Mouse (Mus musculus) small intestine, adult 2 months (tissue): ENCODE results near the gene Nr2f2.

Experiments
- CTCF ChIP-seq: fragments of 200-500 bp; IDR thresholded peaks from 2 replicates; pipeline ENCODE4 v1.5.1; 2012; ENCODE audit warnings: low read depth, mild to moderate bottlenecking, control low read depth, inconsistent platforms, low read length, moderate library complexity, mixed read lengths; ENCODE audit not compliant: insufficient replicate concordance, insufficient read length; ENCODE audit errors: extremely low read depth
- POLR2A ChIP-seq: fragments of 200-500 bp; IDR thresholded peaks from 2 replicates; pipeline ENCODE4 v1.6.1; 2012; ENCODE audit warnings: low read depth, mild to moderate bottlenecking, control low read depth, inconsistent platforms, low read length, moderate library complexity

DNA sequence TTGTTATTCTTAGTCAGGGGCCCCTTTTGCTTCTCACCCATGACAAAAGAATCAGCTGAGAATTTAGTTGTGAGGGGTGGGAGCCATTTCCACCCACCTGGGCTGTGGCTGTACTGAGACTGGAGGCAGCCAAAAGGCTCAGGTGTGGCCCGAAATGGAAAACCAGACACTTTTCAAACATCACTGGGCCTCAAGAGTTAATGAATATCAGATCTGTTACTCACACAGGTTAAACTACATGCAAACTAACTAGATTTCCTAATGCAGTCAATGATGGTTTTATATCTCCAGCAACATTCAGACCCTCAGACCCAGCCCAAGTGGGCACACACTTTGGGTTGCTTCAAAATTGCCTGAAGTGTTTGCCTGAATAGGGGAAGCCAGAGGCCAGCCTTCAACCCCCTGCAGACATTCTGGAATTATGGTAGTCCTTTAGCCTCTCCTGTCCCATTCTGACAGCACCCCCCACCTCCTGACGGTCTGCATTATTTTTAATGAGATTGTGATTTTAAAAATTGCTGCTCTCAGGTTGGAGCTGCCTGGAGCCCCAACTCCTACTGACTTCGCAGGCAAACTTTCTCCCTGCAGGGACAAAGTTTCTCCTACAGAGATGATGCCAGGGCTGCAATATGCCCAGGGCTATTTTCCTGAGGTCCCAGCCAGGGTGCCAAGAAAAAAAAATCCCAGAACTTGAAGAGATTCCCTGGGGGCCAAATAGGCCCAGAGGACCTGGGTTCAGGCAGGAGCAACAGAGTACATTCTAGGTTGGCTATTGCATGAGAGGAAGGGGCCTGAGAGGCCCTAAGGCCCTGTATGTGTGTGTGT, 9.6 kb downstream of the Nr2f2 start:
- TF ChIP-seq CTCF = no peak
- TF ChIP-seq POLR2A = no peak
